Mouse (Mus musculus) MN1 (cell line): ENCODE results near the gene Nuak1.
A peak's percentile ranks its signal among the peaks of the same experiment; 100 is the strongest.
"Not testable (repeated sequence)": the region's sequence is repeated elsewhere in the genome, so short reads cannot be mapped to it uniquely, and the experiment has no call there.

Experiments
- DNase-seq: peaks from one replicate; pipeline ENCODE4 v3.0.0-alpha.2; 2016; ENCODE audit warnings: low spot score

Gene Nuak1

DNA sequence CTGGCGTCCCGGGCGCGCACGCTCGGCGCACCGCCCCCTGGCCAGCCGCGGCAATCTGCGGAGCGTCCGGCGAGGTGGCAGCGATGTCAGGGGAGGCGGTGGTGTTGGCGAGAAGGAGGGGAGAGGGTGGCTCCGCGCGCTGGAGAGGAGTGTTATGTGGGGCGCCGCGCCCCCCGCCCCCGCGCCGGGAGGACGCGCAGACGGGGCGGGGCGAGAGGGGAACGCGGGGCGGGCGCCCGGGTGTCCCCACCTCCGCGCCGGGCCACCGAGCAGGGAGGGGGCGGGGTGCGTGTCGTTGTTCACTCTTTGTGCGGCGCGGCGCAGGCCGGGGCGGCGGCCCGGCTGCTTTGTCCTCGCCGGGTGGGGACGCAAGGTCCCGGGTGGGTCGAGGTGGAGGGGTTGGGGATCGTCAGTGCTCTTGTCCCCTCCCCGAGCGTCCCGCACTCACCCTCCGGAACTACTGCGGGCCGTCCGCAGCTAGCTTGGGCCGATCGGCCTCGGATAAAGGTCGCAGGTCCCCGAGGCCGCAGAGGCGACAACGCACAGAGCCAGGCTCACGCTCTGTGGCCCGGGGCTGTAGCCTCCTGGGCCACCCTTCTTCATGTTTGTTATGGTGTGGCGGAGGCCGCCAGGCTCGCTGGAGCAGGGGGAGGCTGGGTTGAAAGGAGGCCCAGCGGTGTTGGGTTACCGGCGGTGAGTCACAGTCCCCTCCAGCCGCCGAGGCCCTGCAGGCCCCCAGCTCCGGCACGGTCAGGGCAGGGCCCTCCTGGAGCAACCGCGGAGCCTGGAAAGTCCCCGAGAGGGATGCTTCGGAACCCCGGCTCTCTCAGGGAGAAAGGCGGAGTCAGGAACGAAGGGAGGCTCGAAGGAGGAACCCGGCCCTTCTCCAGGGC is at the start of gene Nuak1:
Gene Nuak1, minus strand, starts transcription at position 57 of the 893 bp plus-strand sequence.
- peak; percentile 93 for DNase-seq

GRCm38 (mm10) chr10:84490115-84490514 is 49.7 kb upstream of the Nuak1 start:
- DNase-seq, result no peak

DNA sequence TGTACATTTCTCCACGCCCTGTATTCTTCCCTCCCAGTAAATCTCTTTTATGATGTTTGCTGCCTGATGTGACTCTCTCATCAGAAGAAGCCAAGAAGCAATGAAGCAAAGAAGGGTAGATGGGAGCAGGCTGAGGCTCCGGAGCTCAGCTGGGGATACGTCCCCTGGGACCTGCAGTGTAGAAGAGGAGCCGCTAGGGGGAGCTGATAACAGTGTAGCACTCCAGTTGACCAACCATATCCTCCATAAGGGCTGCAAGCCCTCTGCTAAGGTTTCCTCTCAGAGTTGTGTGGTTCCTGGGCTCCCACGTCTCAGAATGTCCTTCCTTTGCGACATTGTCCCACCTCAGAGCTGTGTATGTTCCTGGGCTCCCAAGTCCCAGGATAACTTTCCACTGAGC is 47.9 kb upstream of the Nuak1 start:
- DNase-seq, result peak; percentile 17

GRCm38 (mm10) chr10:84484661-84485060 is 44.3 kb upstream of the Nuak1 start:
- no peak for DNase-seq

DNA sequence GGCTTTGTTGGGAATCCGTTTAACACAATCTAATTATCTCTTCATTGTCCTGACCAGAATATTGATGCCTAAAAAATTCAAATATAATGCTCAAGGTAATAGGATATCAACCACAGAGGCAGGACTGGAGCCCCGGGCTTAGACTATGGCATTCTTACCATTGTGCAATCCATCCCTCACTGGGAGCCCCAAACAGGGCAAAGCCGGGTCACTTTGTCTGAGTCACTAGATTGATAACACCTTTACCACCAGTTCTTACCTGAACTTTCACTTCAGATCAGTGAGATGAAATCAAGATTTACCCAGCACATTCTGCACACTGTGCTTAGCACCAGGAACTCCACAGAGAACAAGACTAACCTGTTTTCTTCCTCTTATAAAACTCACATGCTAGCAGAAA is 43.2 kb upstream of the Nuak1 start:
- DNase-seq, result no peak

DNA sequence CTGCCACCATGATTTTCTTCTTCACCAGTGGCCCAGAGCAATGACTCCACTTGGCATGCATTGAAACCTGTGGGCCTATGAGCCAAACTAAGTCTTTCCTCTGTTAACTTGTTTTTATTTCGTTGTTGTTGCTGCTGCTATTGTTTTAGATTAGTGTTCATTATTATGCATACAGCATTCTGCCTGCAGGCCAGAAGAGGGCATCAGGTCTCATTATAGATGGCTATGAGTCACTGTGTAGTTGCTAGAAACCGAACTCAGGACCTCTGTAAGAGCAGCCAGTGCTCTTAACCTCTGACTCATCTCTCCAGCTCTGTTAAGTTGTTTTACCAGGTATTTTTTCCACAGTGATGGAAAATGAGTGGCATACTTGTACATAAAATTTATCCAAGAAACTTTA is 42.7 kb upstream of the Nuak1 start:
- no peak for DNase-seq

DNA sequence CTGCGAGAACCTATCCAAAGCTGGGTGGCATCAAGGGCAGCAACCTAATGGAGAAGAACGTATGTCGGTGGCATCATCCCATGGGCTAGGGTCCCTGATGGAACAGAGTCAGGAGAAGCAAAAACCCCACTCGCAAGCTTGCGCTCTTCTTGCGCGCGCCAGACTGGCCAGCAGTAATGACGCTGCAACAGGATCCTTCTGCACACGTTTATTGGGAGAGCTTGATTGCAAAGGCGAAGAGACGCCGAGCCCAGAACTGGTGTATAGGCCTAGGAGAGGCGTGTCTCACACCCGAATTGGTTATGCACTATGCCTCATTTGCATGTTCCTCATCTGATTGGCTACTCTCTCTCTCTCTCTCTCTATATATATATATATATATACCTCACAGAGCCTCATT is 42.0 kb upstream of the Nuak1 start:
- not testable (repeated sequence) for DNase-seq

DNA sequence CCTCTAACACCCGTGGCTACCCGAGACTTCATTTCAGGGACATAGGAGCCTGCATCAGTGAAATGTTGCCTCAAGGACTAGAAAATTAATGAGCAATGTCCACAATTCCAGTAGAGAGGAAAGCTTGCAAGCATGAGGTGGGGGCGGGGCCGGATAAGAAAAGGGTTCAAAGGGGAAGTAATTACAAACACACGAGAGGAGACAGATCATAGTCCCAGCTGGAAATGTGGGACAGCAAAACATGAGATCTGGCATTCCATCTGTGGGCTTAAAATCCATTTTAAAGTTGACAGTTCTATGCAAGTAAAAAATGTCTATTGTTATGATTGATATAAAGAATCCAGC is 40.9 kb upstream of the Nuak1 start:
- no peak for DNase-seq

DNA sequence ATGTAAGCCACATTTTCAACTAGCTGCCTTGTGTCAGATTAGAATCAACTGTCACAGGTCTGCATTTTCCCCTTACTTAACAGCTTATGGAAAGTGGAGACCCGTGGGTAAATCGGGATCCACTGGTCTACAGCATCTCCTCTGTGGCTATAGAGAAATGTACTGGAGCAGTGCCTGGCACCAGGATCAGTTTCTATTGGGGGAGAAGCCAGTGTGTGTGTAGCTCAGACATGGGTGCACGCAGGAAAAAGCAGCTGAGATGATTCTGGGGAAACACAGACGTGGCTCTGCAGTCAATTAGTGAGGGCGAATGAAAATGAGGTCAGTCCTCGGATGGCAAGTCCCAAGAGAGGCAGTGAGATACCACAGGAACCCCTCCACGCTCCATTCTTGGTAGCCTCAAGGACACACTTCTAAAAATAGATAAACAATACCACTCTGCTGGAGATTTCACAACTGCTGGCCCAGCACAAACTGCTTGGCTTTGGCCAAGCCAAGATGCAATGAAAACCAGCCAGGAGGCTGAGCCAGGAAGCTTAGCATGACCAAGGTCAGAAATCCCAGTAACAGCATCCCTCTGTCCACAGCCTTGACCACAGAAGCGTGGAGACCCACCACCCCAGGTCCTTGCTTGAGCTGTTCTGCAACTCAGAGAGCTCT is 40.4 kb upstream of the Nuak1 start:
- peak; percentile 37 for DNase-seq

GRCm38 (mm10) chr10:84480146-84480545 is 39.7 kb upstream of the Nuak1 start:
- DNase-seq, result no peak

DNA sequence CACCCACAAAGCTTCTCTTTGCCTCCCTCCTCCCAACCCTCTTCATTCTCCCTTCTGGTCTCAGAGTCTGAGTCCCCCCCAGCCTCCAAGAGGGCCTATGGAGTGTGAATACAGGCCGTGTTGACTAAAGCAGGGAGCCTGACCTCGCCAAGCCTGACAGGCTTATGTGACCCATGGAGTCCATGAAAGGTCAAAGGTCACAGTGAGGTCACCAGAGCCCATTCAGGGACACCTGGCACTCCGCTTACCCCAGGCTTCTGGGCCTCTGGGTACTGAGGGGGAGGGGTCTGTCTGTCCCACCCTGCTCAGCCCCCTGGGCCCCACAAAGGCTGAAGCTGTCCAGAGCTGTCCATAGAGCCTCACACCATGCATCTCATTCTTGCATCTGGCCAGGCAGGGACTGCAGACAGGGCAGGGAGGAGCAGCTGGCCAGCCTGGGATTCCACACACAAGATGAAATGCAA is 37.2 kb upstream of the Nuak1 start:
- DNase-seq, result no peak

GRCm38 (mm10) chr10:84477045-84477612 is 36.7 kb upstream of the Nuak1 start:
- no peak for DNase-seq

GRCm38 (mm10) chr10:84467555-84468164 is 27.3 kb upstream of the Nuak1 start:
- DNase-seq, result no peak

- DNase-seq, result no peak
These were observed 25.1 kb upstream of the Nuak1 start for GRCm38 (mm10) chr10:84465511-84465910.

DNA sequence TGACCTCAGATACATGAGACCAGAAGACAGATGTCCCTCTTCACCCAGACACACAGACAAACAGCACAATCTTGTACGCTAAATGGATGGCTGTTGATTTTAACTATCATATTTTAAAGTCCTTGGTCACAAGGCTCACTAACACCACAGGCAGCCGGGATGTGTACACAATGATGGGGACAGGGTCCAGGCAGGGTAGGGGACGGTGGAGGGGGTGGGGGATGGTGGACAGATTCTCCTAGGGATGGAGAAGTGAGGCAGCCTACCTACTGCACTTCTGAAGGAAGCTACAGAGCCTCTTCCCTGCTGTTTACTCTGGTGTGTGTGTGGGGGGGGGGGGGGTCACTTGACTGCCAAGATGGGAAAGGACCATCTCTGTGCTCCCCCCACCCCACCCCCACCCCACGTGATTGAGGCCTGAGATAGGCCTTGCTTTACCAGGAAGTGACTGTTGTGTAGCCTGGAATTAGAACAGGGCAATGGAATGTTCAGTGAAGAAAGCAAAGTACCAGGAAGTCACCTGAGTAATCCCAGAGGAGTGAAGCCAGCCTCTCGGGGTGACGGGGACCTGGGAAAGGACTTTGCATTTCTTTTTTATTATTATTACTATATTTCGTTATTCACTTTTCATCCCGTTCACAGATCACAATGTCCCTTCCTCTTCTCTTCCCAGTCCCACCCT is 20.2 kb upstream of the Nuak1 start:
- DNase-seq, result no peak

DNA sequence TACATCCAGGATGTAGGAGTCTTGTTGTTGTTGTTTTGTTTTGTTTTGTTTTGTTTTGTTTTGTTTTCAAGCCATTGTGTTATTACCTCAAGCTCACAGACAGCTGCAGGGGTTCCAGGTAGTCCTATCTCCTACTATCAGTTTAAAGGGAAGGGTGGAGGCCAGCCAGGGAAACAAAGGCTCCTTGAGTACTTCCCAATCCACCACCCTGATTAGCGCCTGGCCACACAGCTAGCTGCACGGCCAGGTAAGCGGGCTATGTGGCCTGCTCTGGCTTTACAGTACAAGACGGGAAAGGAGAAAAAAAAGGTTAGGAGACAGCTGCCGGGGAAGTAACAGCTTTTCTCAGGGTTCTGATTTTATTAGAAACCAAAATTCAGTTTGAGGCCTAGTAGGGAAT is 17.7 kb upstream of the Nuak1 start:
- DNase-seq, result no peak

DNA sequence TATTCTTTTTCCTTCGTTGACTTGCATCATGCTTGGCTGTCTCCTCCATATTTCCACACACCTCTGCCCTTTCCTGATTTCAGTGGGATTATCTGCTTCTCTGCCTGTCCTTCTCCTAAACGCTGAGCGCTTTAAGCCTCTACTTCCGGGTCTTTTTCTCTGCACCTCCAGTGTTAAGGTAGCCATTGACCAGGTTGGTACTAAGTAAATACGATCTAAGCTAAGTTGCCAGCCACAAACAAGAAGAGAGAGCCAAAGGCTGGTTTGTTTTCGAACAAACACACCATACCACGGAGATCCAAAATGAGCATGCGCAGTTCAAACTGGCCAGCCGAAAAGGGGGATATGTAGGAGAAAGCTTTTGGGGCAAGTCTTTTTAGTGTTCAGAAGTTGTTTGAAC is 17.1 kb upstream of the Nuak1 start:
- DNase-seq, result no peak

DNA sequence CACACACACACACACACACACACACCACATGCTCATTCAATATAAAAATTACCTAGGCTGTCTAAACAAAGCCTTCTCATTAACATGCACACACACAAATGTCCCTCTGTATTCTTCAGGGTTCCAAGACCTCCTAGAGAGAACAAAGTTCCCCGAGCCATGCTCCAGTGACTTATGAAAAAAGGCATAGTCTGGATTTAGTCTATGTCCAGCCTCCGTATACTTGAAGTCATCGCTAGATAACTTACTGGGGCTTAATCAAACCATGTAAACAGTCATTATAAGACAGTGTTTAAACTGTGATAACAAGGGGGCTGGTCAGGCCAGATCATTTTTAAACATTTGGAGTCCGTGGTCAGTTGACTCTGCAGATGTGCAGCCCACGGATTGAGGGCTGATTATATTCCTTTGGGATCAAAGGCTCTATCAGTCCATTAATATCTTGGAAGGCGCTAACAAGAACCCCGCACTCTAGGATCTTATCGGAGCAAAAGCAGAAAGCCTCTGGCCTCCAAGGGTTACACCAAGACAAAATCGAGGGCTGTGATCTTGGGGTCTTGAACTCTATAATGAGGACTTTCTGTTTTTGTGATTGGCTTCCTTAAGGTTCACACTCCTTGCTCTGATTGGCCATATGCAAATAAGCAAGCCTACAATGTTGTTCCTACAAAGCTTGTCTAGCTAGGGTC is 16.4 kb upstream of the Nuak1 start:
- no peak for DNase-seq

DNA sequence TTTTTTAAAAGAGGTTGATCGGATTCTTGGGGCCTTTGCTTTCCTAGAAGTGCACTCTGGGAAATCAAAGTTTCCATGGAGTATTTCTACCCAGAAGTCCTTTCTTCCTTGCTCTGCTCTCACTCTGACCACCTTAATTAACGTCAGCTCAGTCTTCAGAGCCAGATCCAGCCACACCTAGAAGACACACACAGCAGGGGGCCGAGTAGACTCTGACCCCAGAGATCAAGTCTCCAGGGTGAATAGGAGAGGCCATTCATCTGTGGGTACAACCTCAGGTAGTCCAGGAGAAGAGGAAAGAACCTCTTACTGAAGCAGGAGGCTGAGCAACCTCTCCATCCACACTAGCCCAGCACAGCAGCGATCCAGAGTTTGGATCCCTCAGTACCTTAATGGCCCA is 11.5 kb upstream of the Nuak1 start:
- DNase-seq, result no peak

- peak; percentile 90 for DNase-seq
These were observed 10.3 kb upstream of the Nuak1 start for GRCm38 (mm10) chr10:84450654-84451053.

DNA sequence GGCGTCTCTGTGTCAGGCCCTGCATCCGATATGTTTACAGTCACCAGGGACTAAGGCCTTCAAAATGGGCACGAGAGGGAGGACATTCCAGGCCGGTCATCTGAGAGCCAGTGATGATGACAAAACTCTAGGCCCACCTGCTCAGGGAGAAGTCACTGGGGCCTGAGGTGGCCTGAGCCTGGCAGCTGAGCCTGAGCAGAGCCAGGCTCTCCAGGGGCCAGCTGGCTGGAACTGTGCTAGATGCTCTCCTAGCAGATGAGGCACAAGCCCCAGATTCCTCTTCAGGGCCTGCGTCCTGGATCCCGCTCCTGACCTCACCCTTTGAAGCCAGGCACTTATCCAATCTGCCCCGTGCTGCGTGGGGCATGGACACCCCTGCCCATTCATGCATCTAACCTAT is 9.3 kb upstream of the Nuak1 start:
- no peak for DNase-seq

- DNase-seq, result no peak
These were observed 7.0 kb upstream of the Nuak1 start for GRCm38 (mm10) chr10:84447411-84447821.
